Mouse (Mus musculus) olfactory bulb, adult 2 months (tissue): ENCODE data around the gene Adss. TPM values are rescaled to one million over a fixed set of nuclear protein-coding genes. Genes with fewer than 3 reads are reported as not detected.

Experiments
- H3K27ac ChIP-seq: fragments of 200-500 bp; 2 replicates; pipeline ENCODE4 v1.5.1; 2012; ENCODE audit warnings: low read depth, low read length; ENCODE audit not compliant: insufficient read depth
- H3K4me1 ChIP-seq: fragments of 200-500 bp; 2 replicates; pipeline ENCODE4 v1.6.1; 2012; ENCODE audit warnings: low read length; ENCODE audit not compliant: control insufficient read depth, insufficient read depth
- H3K4me3 ChIP-seq: fragments of 200-500 bp; 2 replicates; pipeline ENCODE4 v1.5.1; 2012; ENCODE audit warnings: mild to moderate bottlenecking, low read depth, low read length, moderate library complexity; ENCODE audit not compliant: insufficient read depth
- CTCF ChIP-seq: fragments of 200-500 bp; IDR thresholded peaks from 2 replicates; pipeline ENCODE4 v1.5.1; 2012; ENCODE audit warnings: low read depth, mild to moderate bottlenecking, low read length, moderate library complexity; ENCODE audit not compliant: insufficient read depth
- POLR2A ChIP-seq: fragments of 200-500 bp; IDR thresholded peaks from 2 replicates; pipeline ENCODE4 v1.6.1; 2012; ENCODE audit warnings: mild to moderate bottlenecking, low read depth, low read length, moderate library complexity; ENCODE audit not compliant: insufficient read depth
- WGBS: fragments of 180-500 bp; shearing (Covaris S2); methylation state at CpG from one replicate; pipeline ENCODE4 v1.1.7; 2018; 5-methylcytosine and 5-hydroxymethylcytosine counted together
- polyA plus RNA-seq: library from polyadenylated mRNA; stranded (reverse); fragments of >200 nt; gene quantifications from 2 replicates; pipeline ENCODE4 v1.2.4, GENCODE M21; 2012; ENCODE audit warnings: low replicate concordance; ENCODE audit not compliant: missing spikeins, insufficient read depth, insufficient read length

Adss gene
- polyA plus RNA-seq, 1 experiment = not detected

- no peak overlapping the region for H3K27ac ChIP-seq
- peaks cover 6% of the 10 kb centered on the region for H3K4me1 ChIP-seq
- no peak overlapping the region for H3K4me3 ChIP-seq
- TF ChIP-seq POLR2A (no peak), CTCF (no peak)
- WGBS = 83% methylated on average over 3 of the region's 3 CpGs
Observed at GRCm38 (mm10) chr1:177716448-177716847, 79.9 kb downstream of the Adss start.

DNA sequence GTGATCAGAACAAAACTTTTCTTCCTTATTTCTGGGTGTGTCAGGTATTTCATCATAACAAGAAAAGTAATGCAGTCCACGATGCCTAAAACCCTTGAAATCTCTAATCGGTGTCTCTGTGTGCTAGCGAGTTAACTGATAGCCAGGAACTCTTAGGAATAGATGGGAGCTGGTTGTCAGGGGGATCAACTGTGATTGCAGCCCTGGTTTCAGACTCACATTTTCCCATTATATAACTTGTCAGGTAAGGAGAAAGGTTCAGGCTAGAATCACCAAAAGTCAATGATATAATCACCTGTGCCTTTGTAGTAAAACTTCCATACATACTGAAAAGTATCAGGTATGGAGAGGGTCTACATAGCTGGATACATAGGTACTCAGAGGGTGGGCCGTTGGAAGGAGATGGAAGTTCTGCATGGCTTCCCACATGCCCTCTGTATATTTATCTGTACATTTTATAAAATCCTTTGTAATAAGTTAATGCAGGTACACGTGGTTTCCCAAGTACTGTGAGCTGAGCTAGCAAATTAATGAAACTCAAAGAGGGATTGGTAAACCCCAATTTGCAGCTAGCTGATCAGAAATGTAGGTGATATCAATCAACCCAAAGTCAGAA is 81.8 kb downstream of the Adss start:
- H3K4me1 ChIP-seq = peaks cover 6% of the 10 kb centered on the region
- TF ChIP-seq CTCF = no peak
- no peak for TF ChIP-seq POLR2A
- H3K27ac ChIP-seq = no peak overlapping the region
- H3K4me3 ChIP-seq = no peak overlapping the region
- WGBS = 97% methylated on average over 5 of the region's 5 CpGs

GRCm38 (mm10) chr1:177713635-177714396 is 82.5 kb downstream of the Adss start:
- WGBS = 88% methylated on average over 3 of the region's 3 CpGs

More at GRCm38 (mm10) chr1:177713635-177714396, 82.5 kb downstream of the Adss start:
- TF ChIP-seq POLR2A (no peak), CTCF (no peak)
- Histone ChIP-seq H3K4me1 (peaks cover 3% of the 10 kb centered on the region; the same call in 1 of the 2 replicates), H3K27ac (no peak overlapping the region), H3K4me3 (no peak overlapping the region)

Other genes starting within 250 kb of the Adss start
- gene 1700016C15Rik, start 66.7 kb downstream of the Adss start, polyA plus RNA-seq = not detected in 2 replicates
- not detected in 2 replicates for gene Catspere2, start 186.9 kb upstream of the Adss start, polyA plus RNA-seq